Mouse (Mus musculus) cerebellum, adult 2 months (tissue): ENCODE measurements at regions not wholly inside any gene's neighbourhood (a gene's known extent, or its start where the extent isn't known, plus 50 kb on each side); places are given as distances from the start of the nearest gene placed in this dataset.

ENCODE experiments used
- CTCF ChIP-seq: fragments of 200-500 bp; IDR thresholded peaks from 2 replicates; pipeline ENCODE4 v1.5.1; 2011; ENCODE audit warnings: low read depth, mild to moderate bottlenecking, control low read depth, low read length, moderate library complexity, borderline replicate concordance; ENCODE audit not compliant: insufficient read depth
- POLR2A ChIP-seq: fragments of 200-500 bp; IDR thresholded peaks from 2 replicates; pipeline ENCODE4 v1.6.1; 2011; ENCODE audit warnings: low read length, control low read depth, borderline replicate concordance; ENCODE audit not compliant: insufficient read depth

GRCm38 (mm10) chr19:27558199-27558598 lies 128.6 kb upstream of the Pum3 start:
- TF ChIP-seq CTCF (no peak), POLR2A (no peak)
